Mouse (Mus musculus) intestine, embryonic 16.5 days (tissue): ENCODE results near the gene Tbc1d22b. TPM values are rescaled to one million over a fixed set of nuclear protein-coding genes. Genes with fewer than 3 reads are reported as not detected.

Source experiments
- ATAC-seq: fragments of 200-750 bp; cut with Nextera tagmentation; 2 replicates; pipeline ENCODE4 v1.8.0; 2017; ENCODE audit warnings: moderate TSS enrichment, moderate library complexity
- H3K27ac ChIP-seq: fragments of 300-500 bp; sonication (generic); 2 replicates; pipeline ENCODE4 v1.5.1; 2014; ENCODE audit warnings: mild to moderate bottlenecking, low read length
- H3K27me3 ChIP-seq: fragments of 300-500 bp; sonication (generic); replicated peaks from 2 replicates; pipeline ENCODE4 v1.6.1; 2014; ENCODE audit warnings: low read length, control low read depth, mixed read lengths; ENCODE audit not compliant: control insufficient read depth, insufficient read depth
- H3K36me3 ChIP-seq: fragments of 300-500 bp; sonication (generic); 2 replicates; pipeline ENCODE4 v1.6.1; 2014; ENCODE audit warnings: low read length, control low read depth; ENCODE audit not compliant: control insufficient read depth, insufficient read depth
- H3K4me1 ChIP-seq: fragments of 300-500 bp; sonication (generic); 2 replicates; pipeline ENCODE4 v1.6.1; 2014; ENCODE audit warnings: low read length, control low read depth, mixed read lengths; ENCODE audit not compliant: control insufficient read depth, insufficient read depth
- H3K4me2 ChIP-seq: fragments of 300-500 bp; sonication (generic); 2 replicates; pipeline ENCODE4 v1.6.1; 2014; ENCODE audit warnings: low read depth, low read length, control low read depth
- H3K4me3 ChIP-seq: fragments of 300-500 bp; sonication (generic); 2 replicates; pipeline ENCODE4 v1.5.1; 2014; ENCODE audit warnings: mild to moderate bottlenecking, low read length
- H3K9ac ChIP-seq: fragments of 300-500 bp; sonication (generic); 2 replicates; pipeline ENCODE4 v1.6.1; 2014; ENCODE audit warnings: low read depth, low read length
- H3K9me3 ChIP-seq: fragments of 300-500 bp; sonication (generic); 2 replicates; pipeline ENCODE4 v1.6.1; 2016; ENCODE audit warnings: low read length, control low read depth; ENCODE audit not compliant: control insufficient read depth
- WGBS: fragments of 180-500 bp; shearing (Covaris S2); extraction: QIAGEN DNeasy Blood & Tissue Kit; methylation state at CpG from one replicate; pipeline ENCODE4 v1.1.7; 2014; 5-methylcytosine and 5-hydroxymethylcytosine counted together
- polyA plus RNA-seq: library from polyadenylated mRNA; unstranded; fragments of >200 nt; fragmentation: Nextera tagmentation; extraction: Ambion mirVana; gene quantifications from 2 replicates; pipeline ENCODE4 v1.2.1, GENCODE M21; 2015

Gene Tbc1d22b
- polyA plus RNA-seq = 12.4 and 12.6 TPM in 2 replicates

- Histone ChIP-seq H3K4me1 (peaks cover 18% of the 10 kb centered on the region), H3K9ac (peak within 1 kb of the TSS; percentile 97), H3K4me3 (peak within 1 kb of the TSS; percentile 97), H3K4me2 (peak within 1 kb of the TSS; percentile 95), H3K27me3 (no peaks in the 10 kb centered on the region), H3K36me3 (no peaks in the 10 kb centered on the region), H3K27ac (peak within 1 kb of the TSS; percentile 41; the same call in 1 of the 2 replicates), H3K9me3 (no peaks in the 10 kb centered on the region)
- ATAC-seq = peak; percentile 99
- whole genome bisulfite sequencing = 0% methylated on average over 44 of the region's 44 CpGs
Observed at GRCm38 (mm10) chr17:29549543-29550428, at the start of gene Tbc1d22b, which contains the start of gene Gm17657. Gene Tbc1d22b, plus strand, starts transcription at chr17:29549785. Gene Gm17657, minus strand, starts transcription at chr17:29549638.

- no peaks in the 10 kb centered on the region for H3K36me3 ChIP-seq
- ATAC-seq = no peak
- H3K27ac ChIP-seq = no peak overlapping the region
- H3K27me3 ChIP-seq = no peaks in the 10 kb centered on the region
- H3K4me3 ChIP-seq = no peak overlapping the region
- 77% methylated on average over 7 of the region's 7 CpGs for WGBS
- peaks cover 8% of the 10 kb centered on the region for H3K4me1 ChIP-seq
- H3K9ac ChIP-seq = no peak overlapping the region
- H3K4me2 ChIP-seq = no peak overlapping the region
- no peaks in the 10 kb centered on the region for H3K9me3 ChIP-seq
Observed at GRCm38 (mm10) chr17:29500243-29500740, 49.3 kb upstream of the Tbc1d22b start.

GRCm38 (mm10) chr17:29500802-29501469, 48.6 kb upstream of the Tbc1d22b start:
- peak; percentile 55; the same call in 1 of the 2 replicates for ATAC-seq
- H3K4me3 ChIP-seq = no peak overlapping the region
- H3K4me2 ChIP-seq = no peak overlapping the region
- H3K4me1 ChIP-seq = peaks cover 8% of the 10 kb centered on the region
- H3K9me3 ChIP-seq = no peaks in the 10 kb centered on the region
- H3K27ac ChIP-seq = no peak overlapping the region
- no peaks in the 10 kb centered on the region for H3K36me3 ChIP-seq
- no peak overlapping the region for H3K9ac ChIP-seq
- H3K27me3 ChIP-seq = no peaks in the 10 kb centered on the region
- 77% methylated on average over 17 of the region's 17 CpGs for WGBS

- WGBS = 76% methylated on average over 7 of the region's 7 CpGs
- ATAC-seq = no peak
- Histone ChIP-seq H3K9me3 (no peaks in the 10 kb centered on the region), H3K36me3 (no peaks in the 10 kb centered on the region), H3K4me2 (no peak overlapping the region; the same call in 1 of the 2 replicates), H3K9ac (no peak overlapping the region), H3K27me3 (no peaks in the 10 kb centered on the region), H3K27ac (no peak overlapping the region), H3K4me1 (peaks cover 8% of the 10 kb centered on the region), H3K4me3 (no peak overlapping the region)
Observed at GRCm38 (mm10) chr17:29502005-29502668, 47.4 kb upstream of the Tbc1d22b start.

- H3K36me3 ChIP-seq = no peaks in the 10 kb centered on the region
- H3K27me3 ChIP-seq = no peaks in the 10 kb centered on the region
- no peak for ATAC-seq
- no peak overlapping the region for H3K27ac ChIP-seq
- WGBS = 14% methylated on average over 32 of the region's 32 CpGs
- no peaks in the 10 kb centered on the region for H3K9me3 ChIP-seq
- H3K4me2 ChIP-seq = peak overlapping the region; percentile 42
- H3K4me3 ChIP-seq = peak overlapping the region; percentile 15
- H3K9ac ChIP-seq = 0 out of 2 replicates have a peak overlapping the region, but pooled peaks have one; percentile 5
- peaks cover 8% of the 10 kb centered on the region for H3K4me1 ChIP-seq
Observed at GRCm38 (mm10) chr17:29502669-29503665, 46.6 kb upstream of the Tbc1d22b start.

GRCm38 (mm10) chr17:29503700-29504099, 45.9 kb upstream of the Tbc1d22b start:
- H3K4me1 ChIP-seq = peaks cover 8% of the 10 kb centered on the region
- H3K27ac ChIP-seq = no peak overlapping the region
- H3K9ac ChIP-seq = no peak overlapping the region
- H3K9me3 ChIP-seq = no peaks in the 10 kb centered on the region
- 81% methylated on average over 5 of the region's 5 CpGs for WGBS
- no peak for ATAC-seq
- no peak overlapping the region for H3K4me3 ChIP-seq
- no peaks in the 10 kb centered on the region for H3K27me3 ChIP-seq
- no peaks in the 10 kb centered on the region for H3K36me3 ChIP-seq
- H3K4me2 ChIP-seq = no peak overlapping the region

GRCm38 (mm10) chr17:29508927-29509608, 40.5 kb upstream of the Tbc1d22b start:
- Histone ChIP-seq H3K9ac (no peak overlapping the region), H3K4me3 (no peak overlapping the region), H3K4me1 (no peaks in the 10 kb centered on the region), H3K4me2 (no peak overlapping the region), H3K27ac (no peak overlapping the region), H3K36me3 (no peaks in the 10 kb centered on the region), H3K27me3 (no peaks in the 10 kb centered on the region), H3K9me3 (no peaks in the 10 kb centered on the region)
- WGBS = 65% methylated on average over 12 of the region's 12 CpGs
- no peak for ATAC-seq

- no peaks in the 10 kb centered on the region for H3K4me1 ChIP-seq
- WGBS = 48% methylated on average over 8 of the region's 8 CpGs
- no peak for ATAC-seq
Observed at GRCm38 (mm10) chr17:29510691-29511090, 38.9 kb upstream of the Tbc1d22b start.

More at GRCm38 (mm10) chr17:29510691-29511090, 38.9 kb upstream of the Tbc1d22b start:
- H3K36me3 ChIP-seq = no peaks in the 10 kb centered on the region
- no peak overlapping the region for H3K9ac ChIP-seq
- no peaks in the 10 kb centered on the region for H3K27me3 ChIP-seq
- H3K4me2 ChIP-seq = no peak overlapping the region
- no peaks in the 10 kb centered on the region for H3K9me3 ChIP-seq
- no peak overlapping the region for H3K27ac ChIP-seq
- no peak overlapping the region for H3K4me3 ChIP-seq
